ENCODE assay signal across 8 mouse cellular contexts in the genomic region with DNA sequence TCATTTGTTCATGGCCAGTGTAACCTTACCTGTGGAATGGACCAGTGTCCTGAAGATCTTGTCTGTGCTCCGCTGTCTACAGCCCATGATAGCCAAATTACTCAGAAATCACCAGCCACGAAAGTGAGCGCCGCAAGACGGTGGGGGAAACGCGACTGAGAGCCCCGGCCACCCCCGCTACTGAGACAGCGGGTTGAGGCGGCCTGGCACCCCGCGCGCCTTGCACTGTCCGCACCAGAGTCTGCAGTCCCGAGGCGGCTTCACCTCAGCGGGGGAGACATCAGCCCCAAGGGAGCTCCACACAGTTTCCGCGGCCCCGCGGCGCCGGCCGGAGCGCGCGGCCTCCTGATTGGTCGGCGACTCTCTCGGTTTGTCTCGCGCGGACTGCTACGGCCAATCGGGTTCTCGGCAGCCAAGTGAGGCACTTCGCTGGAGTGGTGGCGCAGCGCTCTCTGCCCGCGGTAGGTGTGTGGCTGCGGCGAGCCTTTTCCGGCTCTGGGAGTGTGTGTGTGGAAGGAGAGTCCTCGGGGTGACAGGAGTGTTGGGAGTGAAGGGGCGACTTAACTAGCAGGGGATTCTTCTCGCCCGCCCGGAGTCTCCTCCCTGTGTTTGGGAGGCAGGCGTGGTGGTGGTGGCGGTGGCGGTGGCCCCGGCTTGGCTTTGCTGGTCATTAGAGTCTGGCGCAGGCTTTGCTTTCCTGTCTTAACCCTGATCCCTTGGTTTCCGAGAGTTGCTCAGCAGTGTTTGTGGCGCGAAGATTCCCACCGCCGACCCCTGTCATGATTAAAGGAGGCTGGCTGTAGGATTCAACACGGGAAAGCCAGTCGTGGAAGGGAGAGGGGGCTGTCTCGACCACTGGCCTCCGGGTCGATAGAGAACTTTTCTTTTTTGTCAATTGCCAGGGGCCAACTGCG. TPM values are rescaled to one million over a fixed set of nuclear protein-coding genes. Genes with fewer than 3 reads are reported as not detected.
DNase-seq lines count a peak whose midpoint lies in the region; ATAC-seq and TF ChIP-seq lines count a peak whose summit lies in the region.

Gene Setdb2, minus strand, starts transcription at position 327 of the 914 bp plus-strand sequence.
Gene Cab39l, plus strand, starts transcription at position 415 of the 914 bp plus-strand sequence.

- peaks cover 16% of the 10 kb centered on the region for H3K4me1 ChIP-seq in G1E (ENCODE audit: insufficient read depth, low read depth, low read length)
- peaks cover 10% of the 10 kb centered on the region for H3K4me1 ChIP-seq in forebrain, embryonic 16.5 days (replicated peaks; ENCODE audit: control insufficient read depth, insufficient read depth, low read length)
- H3K4me1 ChIP-seq in lung, embryonic 15.5 days, result peaks cover 7% of the 10 kb centered on the region; the same call in 1 of the 2 replicates

- no peaks in the 10 kb centered on the region for H3K27me3 ChIP-seq in G1E (ENCODE audit: insufficient read depth, low read length)
- H3K27me3 ChIP-seq in forebrain, embryonic 16.5 days (replicated peaks; ENCODE audit: control insufficient read depth, insufficient read depth, low read length), result no peaks in the 10 kb centered on the region
- no peaks in the 10 kb centered on the region for H3K27me3 ChIP-seq in lung, embryonic 15.5 days

- WGBS in forebrain, embryonic 16.5 days, result under 1% methylated on average over 66 of the region's 66 CpGs
- under 1% methylated on average over 66 of the region's 66 CpGs for WGBS in lung, embryonic 15.5 days

- ATAC-seq in G1E (ENCODE audit: extremely low read depth, insufficient number of reproducible peaks, low FRiP score, poor library complexity, severe bottlenecking), result peak; percentile 96
- peak; percentile 100 for ATAC-seq in forebrain, embryonic 16.5 days
- peak; percentile 100 for ATAC-seq in lung, embryonic 15.5 days (ENCODE audit: borderline replicate concordance, extremely low read depth, low FRiP score, low TSS enrichment)

- peak within 1 kb of the TSS; percentile 86 for H3K4me3 ChIP-seq in G1E (ENCODE audit: low read depth, low read length)
- H3K4me3 ChIP-seq in forebrain, embryonic 16.5 days (replicated peaks; ENCODE audit: low read length), result peak within 1 kb of the TSS; percentile 78
- peak within 1 kb of the TSS; percentile 68 for H3K4me3 ChIP-seq in lung, embryonic 15.5 days

- H3K36me3 ChIP-seq in G1E (replicated peaks), result peaks cover 13% of the 10 kb centered on the region
- no peaks in the 10 kb centered on the region for H3K36me3 ChIP-seq in forebrain, embryonic 16.5 days (ENCODE audit: control insufficient read depth, insufficient read depth)
- no peaks in the 10 kb centered on the region for H3K36me3 ChIP-seq in lung, embryonic 15.5 days

- peak within 1 kb of the TSS; percentile 48 for H3K27ac ChIP-seq in forebrain, embryonic 16.5 days (ENCODE audit: low read length)
- H3K27ac ChIP-seq in lung, embryonic 15.5 days, result peak within 1 kb of the TSS; percentile 87

- peak within 1 kb of the TSS; percentile 95 for H3K4me2 ChIP-seq in forebrain, embryonic 16.5 days (ENCODE audit: low read length)
- H3K4me2 ChIP-seq in lung, embryonic 15.5 days, result peak within 1 kb of the TSS; percentile 77

- peak; percentile 86 for DNase-seq in G1E (ENCODE audit: low spot score)
- DNase-seq in cerebellum, adult 18-20 months, result peak; percentile 93 to 94
- peak; percentile 95 for DNase-seq in heart, postnatal 4 days
- peak; percentile 90 to 95 for DNase-seq in layer of hippocampus, adult 8-10 months (ENCODE audit: low spot score in 2 of 2)
- DNase-seq in ovary, adult 18-20 months (ENCODE audit: low spot score), result peak; percentile 93
- DNase-seq in thymus, postnatal 0 days (ENCODE audit: low spot score), result peak; percentile 96

- no peak for TF ChIP-seq CTCF in G1E (IDR thresholded peaks at IDR 0.05; ENCODE audit: low read depth, low read length)

- no peaks in the 10 kb centered on the region for H3K9me3 ChIP-seq in G1E (replicated peaks)
- no peaks in the 10 kb centered on the region for H3K9me3 ChIP-seq in forebrain, embryonic 16.5 days (ENCODE audit: control insufficient read depth, low read length)
- no peaks in the 10 kb centered on the region for H3K9me3 ChIP-seq in lung, embryonic 15.5 days

- H3K9ac ChIP-seq in forebrain, embryonic 16.5 days (replicated peaks; ENCODE audit: low read depth, low read length), result peak within 1 kb of the TSS; percentile 75
- peak within 1 kb of the TSS; percentile 80 for H3K9ac ChIP-seq in lung, embryonic 15.5 days

RNA-seq across cellular contexts. Expression of gene Setdb2, which starts in this region (rescaled TPM):
- 53.7 and 57.9 TPM in 2 replicates for total RNA-seq in G1E (2014; fragmentation: Nextera tagmentation)
- 29.9 and 31.5 TPM in 2 replicates for total RNA-seq in G1E (2017)
- polyA plus RNA-seq in G1E (2012), result 6.8 and 9.1 TPM in 2 replicates
- 7.1 and 9.6 TPM in 2 replicates for polyA plus RNA-seq in forebrain, embryonic 16.5 days (2015; fragmentation: Nextera tagmentation; extraction: Ambion mirVana)
- total RNA-seq in heart, postnatal 4 days (2021), result 10 to 100 TPM; 11.7 to 12.8 TPM
- total RNA-seq in layer of hippocampus, adult 8-10 months (2022), result 1 to 10 TPM; 4.3 to 7.1 (median 5.6) TPM
- polyA plus RNA-seq in lung, embryonic 15.5 days (2015; fragmentation: Nextera tagmentation; extraction: Ambion mirVana), result 11.7 and 12.5 TPM in 2 replicates
- 14.2 and 14.6 TPM in 2 replicates for polyA plus RNA-seq in thymus, postnatal 0 days (2015; fragmentation: Nextera tagmentation; extraction: Ambion mirVana)

RNA-seq across cellular contexts. Expression of gene Cab39l, which starts in this region (rescaled TPM):
- 100 and 118 TPM in 2 replicates for total RNA-seq in G1E (2014; fragmentation: Nextera tagmentation)
- 49.5 and 52.0 TPM in 2 replicates for total RNA-seq in G1E (2017)
- polyA plus RNA-seq in G1E (2012), result 2.2 and 2.3 TPM in 2 replicates
- 23.4 and 23.5 TPM in 2 replicates for polyA plus RNA-seq in forebrain, embryonic 16.5 days (2015; fragmentation: Nextera tagmentation; extraction: Ambion mirVana)
- 10 to 100 TPM; 19.3 to 22.5 TPM for total RNA-seq in heart, postnatal 4 days (2021)
- total RNA-seq in layer of hippocampus, adult 8-10 months (2022), result 10 to 100 TPM; 23.0 to 26.7 (median 26.1) TPM
- 41.8 and 44.7 TPM in 2 replicates for polyA plus RNA-seq in lung, embryonic 15.5 days (2015; fragmentation: Nextera tagmentation; extraction: Ambion mirVana)
- 29.3 and 31.8 TPM in 2 replicates for polyA plus RNA-seq in thymus, postnatal 0 days (2015; fragmentation: Nextera tagmentation; extraction: Ambion mirVana)

Comparison
In these comparisons a context has a peak if more than half of its experiments do, and no peak if none do; other contexts are left out.
1. Peak in every context shown above with its lines: DNase-seq, ATAC-seq, H3K4me3 ChIP-seq and H3K27ac ChIP-seq.